Mouse (Mus musculus) CH12.LX (cell line): Measurements from ENCODE around the gene Drosha. TPM values are rescaled to one million over a fixed set of nuclear protein-coding genes. Genes with fewer than 3 reads are reported as not detected.

ENCODE experiments used
- DNase-seq: peaks from one replicate; pipeline ENCODE4 v3.0.0-alpha.2; 2013; ENCODE audit errors: extremely low read depth
- H3K27ac ChIP-seq: 2 replicates; pipeline ENCODE4 v1.5.1; 2012; ENCODE audit warnings: low read depth, mild to moderate bottlenecking, control low read depth, moderate library complexity; ENCODE audit not compliant: insufficient read depth
- H3K27me3 ChIP-seq: replicated peaks from 2 replicates; pipeline ENCODE3; 2012; ENCODE audit warnings: inconsistent platforms
- H3K36me3 ChIP-seq, 2 experiments: replicated peaks in 1 of 2; 2 replicates each; pipeline versions ENCODE3 to v1.6.1; 2012; ENCODE audit warnings: inconsistent platforms in 1 of 2, low read length in 1 of 2, mild to moderate bottlenecking in 1 of 2, mixed read lengths in 1 of 2, moderate library complexity in 1 of 2; ENCODE audit not compliant: control insufficient read depth in 1 of 2, insufficient read depth in 1 of 2
- H3K4me1 ChIP-seq, 2 experiments: 2 replicates each; pipeline ENCODE4 v1.6.1; 2012; ENCODE audit warnings: inconsistent platforms in 1 of 2, moderate library complexity in 1 of 2; ENCODE audit not compliant: insufficient read depth in 2 of 2, control insufficient read depth in 1 of 2
- H3K4me2 ChIP-seq: 2 replicates; pipeline ENCODE4 v1.6.1; 2012; ENCODE audit warnings: low read depth, mild to moderate bottlenecking, control low read depth; ENCODE audit not compliant: poor library complexity, insufficient read depth, severe bottlenecking
- H3K4me3 ChIP-seq, 3 experiments: fragments of 150-350 bp in 1 of 3; sonication (generic) in 1 of 3; replicated peaks in 1 of 3; 2 replicates each; pipeline versions ENCODE3 to v1.5.1; 2011 to 2012; ENCODE audit warnings: low read depth in 2 of 3, low read length in 2 of 3, mild to moderate bottlenecking in 2 of 3, moderate library complexity in 2 of 3, control low read depth in 1 of 3, improper control_type of control experiment in 1 of 3, inconsistent platforms in 1 of 3, mixed read lengths in 1 of 3; ENCODE audit not compliant: poor library complexity in 1 of 3
- H3K79me2 ChIP-seq: replicated peaks from 2 replicates; pipeline ENCODE4 v1.6.1; 2012; ENCODE audit warnings: mild to moderate bottlenecking, moderate library complexity; ENCODE audit not compliant: control insufficient read depth, poor library complexity, insufficient read depth, severe bottlenecking; ENCODE audit errors: extremely low read depth
- H3K9ac ChIP-seq: 2 replicates; pipeline ENCODE4 v1.6.1; 2012; ENCODE audit warnings: low read depth, mild to moderate bottlenecking, control low read depth, moderate library complexity; ENCODE audit not compliant: insufficient read depth
- H3K9me3 ChIP-seq: replicated peaks from 2 replicates; pipeline ENCODE3; 2012; ENCODE audit warnings: low read length, inconsistent platforms, mixed read lengths
- BHLHE40 ChIP-seq: IDR thresholded peaks from 2 replicates; pipeline ENCODE4 v1.6.1; 2011; ENCODE audit warnings: mild to moderate bottlenecking, low read depth, low read length, improper control_type of control experiment
- CHD1 ChIP-seq: IDR thresholded peaks from 2 replicates; pipeline ENCODE4 v1.6.1; 2012; ENCODE audit warnings: low read depth, low read length, improper control_type of control experiment, inconsistent platforms
- CHD2 ChIP-seq: IDR thresholded peaks from 2 replicates; pipeline ENCODE4 v1.6.1; 2011; ENCODE audit warnings: low read length, improper control_type of control experiment
- CTCF ChIP-seq, 2 experiments: IDR thresholded peaks in 1 of 2; conservative IDR thresholded peaks in 1 of 2; 2 replicates each; pipeline ENCODE4 v1.5.1; 2011 to 2012; ENCODE audit warnings: low read depth in 2 of 2, low read length in 2 of 2, improper control_type of control experiment in 1 of 2, inconsistent platforms in 1 of 2, mild to moderate bottlenecking in 1 of 2, moderate library complexity in 1 of 2
- E2F4 ChIP-seq: IDR thresholded peaks from 2 replicates; pipeline ENCODE4 v1.6.1; 2011; ENCODE audit warnings: low read depth, low read length, improper control_type of control experiment; ENCODE audit not compliant: insufficient replicate concordance
- ELF1 ChIP-seq: IDR thresholded peaks from 2 replicates; pipeline ENCODE4 v1.6.1; 2014; ENCODE audit warnings: low read depth, mild to moderate bottlenecking, inconsistent platforms, low read length, improper control_type of control experiment
- EP300 ChIP-seq: IDR thresholded peaks from 2 replicates; pipeline ENCODE4 v1.6.1; 2011; ENCODE audit warnings: low read length, improper control_type of control experiment
- ETS1 ChIP-seq: conservative IDR thresholded peaks from 2 replicates; pipeline ENCODE4 v1.6.1; 2012; ENCODE audit warnings: low read depth, mild to moderate bottlenecking, inconsistent platforms, low read length, improper control_type of control experiment, moderate library complexity
- GABPA ChIP-seq: IDR thresholded peaks from 2 replicates; pipeline ENCODE4 v1.6.1; 2012; ENCODE audit warnings: low read depth, low read length, improper control_type of control experiment, inconsistent platforms; ENCODE audit not compliant: insufficient replicate concordance
- HCFC1 ChIP-seq: IDR thresholded peaks from 2 replicates; pipeline ENCODE4 v1.6.1; 2012; ENCODE audit warnings: low read depth, mild to moderate bottlenecking, inconsistent platforms, low read length, improper control_type of control experiment
- IRF4 ChIP-seq: IDR thresholded peaks from 2 replicates; pipeline ENCODE4 v1.6.1; 2014; ENCODE audit warnings: low read depth, mild to moderate bottlenecking, inconsistent platforms, low read length, improper control_type of control experiment
- JUN ChIP-seq: IDR thresholded peaks from 2 replicates; pipeline ENCODE4 v1.6.1; 2011; ENCODE audit warnings: low read depth, mild to moderate bottlenecking, low read length, improper control_type of control experiment, moderate library complexity; ENCODE audit not compliant: insufficient read depth
- JUND ChIP-seq: conservative IDR thresholded peaks from 2 replicates; pipeline ENCODE4 v1.6.1; 2011; ENCODE audit warnings: low read depth, low read length, improper control_type of control experiment
- MAX ChIP-seq: IDR thresholded peaks from 2 replicates; pipeline ENCODE4 v1.6.1; 2011; ENCODE audit warnings: low read length, improper control_type of control experiment
- MAZ ChIP-seq: IDR thresholded peaks from 2 replicates; pipeline ENCODE4 v1.6.1; 2012; ENCODE audit warnings: low read depth, mild to moderate bottlenecking, inconsistent platforms, low read length, improper control_type of control experiment, moderate library complexity
- MEF2A ChIP-seq: IDR thresholded peaks from 2 replicates; pipeline ENCODE4 v1.6.1; 2014; ENCODE audit warnings: low read depth, mild to moderate bottlenecking, inconsistent platforms, low read length, improper control_type of control experiment, borderline replicate concordance
- MYC ChIP-seq: IDR thresholded peaks from 2 replicates; pipeline ENCODE4 v1.6.1; 2011; ENCODE audit warnings: low read depth, mild to moderate bottlenecking, improper control_type of control experiment, low read length
- NRF1 ChIP-seq: IDR thresholded peaks from 2 replicates; pipeline ENCODE4 v1.6.1; 2014; ENCODE audit warnings: low read depth, mild to moderate bottlenecking, inconsistent platforms, low read length, improper control_type of control experiment, moderate library complexity
- PAX5 ChIP-seq: IDR thresholded peaks from 2 replicates; pipeline ENCODE4 v1.6.1; 2012; ENCODE audit warnings: low read length, inconsistent platforms, mixed read lengths
- RAD21 ChIP-seq: IDR thresholded peaks from 2 replicates; pipeline ENCODE4 v1.6.1; 2011; ENCODE audit warnings: low read depth, mild to moderate bottlenecking, low read length, improper control_type of control experiment, moderate library complexity
- RCOR1 ChIP-seq: conservative IDR thresholded peaks from 2 replicates; pipeline ENCODE4 v1.6.1; 2012; ENCODE audit warnings: low read depth, mild to moderate bottlenecking, inconsistent platforms, low read length, improper control_type of control experiment
- SIN3A ChIP-seq: IDR thresholded peaks from 2 replicates; pipeline ENCODE4 v1.6.1; 2012; ENCODE audit warnings: low read length, improper control_type of control experiment, inconsistent platforms
- SMC3 ChIP-seq: IDR thresholded peaks from 2 replicates; pipeline ENCODE4 v1.6.1; 2011; ENCODE audit warnings: low read depth, low read length, improper control_type of control experiment
- TBP ChIP-seq: conservative IDR thresholded peaks from 2 replicates; pipeline ENCODE4 v1.6.1; 2011; ENCODE audit warnings: low read depth, low read length, improper control_type of control experiment
- TCF12 ChIP-seq: IDR thresholded peaks from 2 replicates; pipeline ENCODE4 v1.6.1; 2014; ENCODE audit warnings: low read depth, mild to moderate bottlenecking, inconsistent platforms, low read length, improper control_type of control experiment
- UBTF ChIP-seq: IDR thresholded peaks from 2 replicates; pipeline ENCODE4 v1.6.1; 2012; ENCODE audit warnings: low read depth, mild to moderate bottlenecking, inconsistent platforms, low read length, improper control_type of control experiment, moderate library complexity
- USF1 ChIP-seq: IDR thresholded peaks from 2 replicates; pipeline ENCODE4 v1.6.1; 2014; ENCODE audit warnings: low read depth, mild to moderate bottlenecking, inconsistent platforms, low read length, improper control_type of control experiment
- USF2 ChIP-seq: conservative IDR thresholded peaks from 2 replicates; pipeline ENCODE4 v1.6.1; 2011; ENCODE audit warnings: low read depth, low read length, improper control_type of control experiment
- ZC3H11A ChIP-seq: IDR thresholded peaks from 2 replicates; pipeline ENCODE4 v1.6.1; 2012; ENCODE audit warnings: low read depth, mild to moderate bottlenecking, inconsistent platforms, low read length, improper control_type of control experiment
- ZKSCAN1 ChIP-seq: IDR thresholded peaks from 2 replicates; pipeline ENCODE4 v1.6.1; 2012; ENCODE audit warnings: low read depth, inconsistent platforms, low read length, improper control_type of control experiment, borderline replicate concordance
- ZMIZ1 ChIP-seq: IDR thresholded peaks from 2 replicates; pipeline ENCODE4 v1.6.1; 2012; ENCODE audit warnings: low read depth, mild to moderate bottlenecking, inconsistent platforms, low read length, improper control_type of control experiment
- ZNF384 ChIP-seq: IDR thresholded peaks from 2 replicates; pipeline ENCODE4 v1.6.1; 2012; ENCODE audit warnings: low read depth, low read length, improper control_type of control experiment, inconsistent platforms
- dilution Hi-C: fragments of 300-500 bp; cut with MboI; formaldehyde crosslinking; loops from 2 replicates; pipeline ENCODE4 v1.14.3; 2020; ENCODE audit warnings: low sequenced_read_pairs; ENCODE audit not compliant: extremely low pct_unique_long_range_greater_than_20kb, extremely low pct_ligation_motif_present
- in situ Hi-C: fragments of 300-500 bp; cut with MboI; formaldehyde crosslinking; loops from 3 replicates; pipeline ENCODE4 v1.14.3; 2019; ENCODE audit warnings: low sequenced_read_pairs, low pct_ligation_motif_present, low pct_unique_long_range_greater_than_20kb, mixed read lengths
- polyA plus RNA-seq: library from polyadenylated mRNA; unstranded; fragments of >175 nt; gene quantifications from 2 replicates; pipeline ENCODE4 v1.2.1, GENCODE M21; 2012; ENCODE audit warnings: low read depth; ENCODE audit not compliant: insufficient read length
- total RNA-seq, 2 experiments: library from RNA; depleted of rRNA; stranded (reverse); fragments of 300-350 nt in 1 of 2; fragments of >200 nt in 1 of 2; gene quantifications; 2 replicates each; pipeline ENCODE4 v1.2.3; 2012 to 2014

Gene Drosha
- total and polyA plus RNA-seq, 3 experiments: 23.4 to 81.9 (median 24.8) TPM

DNA sequence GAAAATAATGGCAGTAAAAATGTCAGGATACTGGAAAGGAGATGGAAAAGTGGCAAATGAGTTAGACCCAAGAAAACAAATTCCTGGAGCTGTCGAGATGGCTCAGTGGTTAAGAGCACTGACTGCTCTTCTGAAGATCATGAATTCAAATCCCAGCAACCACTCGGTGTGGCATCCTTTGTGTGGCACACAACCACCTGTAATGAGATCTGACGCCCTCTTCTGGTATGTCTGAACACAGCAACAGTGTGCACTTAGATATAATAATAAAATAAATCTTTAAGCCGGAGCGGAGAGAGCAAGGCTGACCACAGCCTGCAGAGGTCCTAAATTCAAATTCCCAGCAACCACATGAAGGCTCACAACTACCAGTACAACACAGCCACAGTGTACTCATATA is 36.1 kb upstream of the Drosha start:
- Histone ChIP-seq H3K36me3 (no peaks in the 10 kb centered on the region), H3K27ac (no peak overlapping the region), H3K4me1 (peaks cover 4 to 31% of the 10 kb centered on the region in 2 experiments), H3K4me2 (no peak overlapping the region), H3K79me2 (no peaks in the 10 kb centered on the region), H3K9ac (no peak overlapping the region), H3K9me3 (peaks cover 5% of the 10 kb centered on the region), H3K27me3 (no peaks in the 10 kb centered on the region), H3K4me3 (no peak overlapping the region)
- TF ChIP-seq CTCF (conservative IDR thresholded peaks at IDR 0.05 in 1 of 2, IDR thresholded peaks at IDR 0.05 in 1 of 2; ENCODE audit: low read depth in 2 of 2, low read length in 2 of 2) (peak; percentile 19 to 53; a peak in 2 of 4 replicates), GABPA (no peak), IRF4 (0 out of 2 replicates have a peak, but pooled peaks have one; percentile 1), SMC3 (peak; percentile 34; the same call in 1 of the 2 replicates), RAD21 (peak; percentile 24)
- in situ Hi-C loops (no loop called here), dilution Hi-C loops (no loop called here)
- peak; percentile 43 for DNase-seq

DNA sequence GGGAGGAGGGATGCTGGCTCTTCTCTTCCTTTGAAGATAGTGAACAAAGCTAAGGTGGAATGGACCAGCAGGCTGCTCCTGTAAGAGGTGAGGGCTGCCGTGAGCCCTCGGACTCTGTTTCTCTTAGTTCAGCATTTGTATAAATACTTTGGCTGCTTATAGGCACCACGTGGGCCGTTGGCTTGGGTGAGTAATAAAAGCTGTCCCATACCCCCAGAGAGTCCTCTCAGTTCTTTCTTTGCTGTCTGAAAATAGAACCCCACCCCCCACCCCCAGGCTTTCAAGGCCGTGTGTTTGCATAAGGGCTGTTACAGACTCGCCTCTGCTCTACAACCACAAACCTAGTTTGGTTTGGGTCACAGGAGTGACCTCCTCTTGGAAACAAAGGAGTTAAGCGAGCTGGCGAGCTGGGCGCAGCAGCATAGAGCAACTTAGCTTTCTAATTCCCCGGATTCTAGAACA is 35.2 kb upstream of the Drosha start:
- Histone ChIP-seq H3K27me3 (no peaks in the 10 kb centered on the region), H3K9me3 (peaks cover 5% of the 10 kb centered on the region), H3K4me1 (peaks cover 4 to 28% of the 10 kb centered on the region in 2 experiments), H3K79me2 (no peaks in the 10 kb centered on the region), H3K4me2 (peak overlapping the region; percentile 79), H3K4me3 (peak overlapping the region; percentile 37 to 46 (median 40)), H3K9ac (peak overlapping the region; percentile 58), H3K27ac (peak overlapping the region; percentile 64; the same call in 1 of the 2 replicates), H3K36me3 (no peaks in the 10 kb centered on the region)
- dilution Hi-C loops (no loop called here), in situ Hi-C loops (no loop called here)
- peak; percentile 97 for DNase-seq
- TF ChIP-seq ZMIZ1 (no peak), SMC3 (no peak), BHLHE40 (peak; percentile 91), PAX5 (no peak), MYC (peak; percentile 96), RAD21 (peak; percentile 12), EP300 (peak; percentile 94), CHD1 (no peak), TCF12 (peak; percentile 88), E2F4 (no peak), HCFC1 (peak; percentile 38; the same call in 1 of the 2 replicates), RCOR1 (0 out of 2 replicates have a peak, but pooled peaks have one; percentile 66), ZNF384 (peak; percentile 22; the same call in 1 of the 2 replicates), MAZ (peak; percentile 79), TBP (peak; percentile 78), JUN (peak; percentile 42), SIN3A (peak; percentile 85), ELF1 (no peak), ZC3H11A (no peak), ZKSCAN1 (no peak), JUND (peak; percentile 39), CHD2 (peak; percentile 94), UBTF (no peak), NRF1 (no peak), MEF2A (peak; percentile 99), GABPA (no peak), USF1 (peak; percentile 86), ETS1 (peak; percentile 97), USF2 (peak; percentile 79), MAX (peak; percentile 98)
